Mouse (Mus musculus): ENCODE measurements around the gene Gm128. TPM values are rescaled to one million over a fixed set of nuclear protein-coding genes. Genes with fewer than 3 reads are reported as not detected.
"Not testable (repeated sequence)": the region's sequence is repeated elsewhere in the genome, so short reads cannot be mapped to it uniquely, and the experiment has no call there.

Gene Gm128
- polyA plus RNA-seq, 1 experiment from 2014 or later = 0.32 TPM

DNA sequence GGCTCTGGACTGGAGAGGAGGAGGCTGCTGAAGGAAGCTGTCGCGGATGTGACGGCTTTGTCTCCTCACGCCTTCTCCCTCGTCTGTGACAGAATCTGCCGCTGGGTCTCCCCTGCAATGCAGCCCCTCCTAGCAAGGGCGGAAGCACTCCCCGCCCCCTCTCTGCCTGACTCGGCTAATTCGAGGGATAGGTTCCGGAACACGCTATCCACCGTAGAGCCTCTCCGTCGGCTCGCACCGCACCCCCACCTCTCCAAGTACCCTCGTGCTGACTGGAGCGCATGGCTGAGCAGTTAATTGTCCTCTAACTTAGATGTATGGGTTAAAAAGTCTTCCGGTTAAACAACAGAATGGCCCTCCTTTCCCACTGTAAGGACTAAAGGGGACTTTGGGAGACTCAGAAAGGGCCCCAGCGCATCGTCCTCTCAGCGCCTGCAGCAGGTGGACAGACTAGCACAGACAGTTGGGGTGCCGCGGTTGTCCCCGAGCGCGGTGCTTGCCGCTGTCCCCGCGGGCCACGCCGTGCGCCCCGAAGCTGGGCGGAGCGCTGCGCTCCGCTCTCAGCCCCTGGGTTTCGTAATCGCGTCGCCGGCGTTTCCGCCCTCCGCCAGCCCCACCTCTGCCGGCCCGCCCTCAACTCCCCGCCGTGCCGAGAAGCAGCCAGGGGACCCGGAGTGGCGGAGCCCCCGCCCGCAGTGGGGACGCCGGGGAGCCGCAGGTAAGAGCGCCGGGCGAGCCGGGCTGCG lies 13.1 kb downstream of the Gm128 start, which contains the start of gene Cdc42se1:
Gene Cdc42se1, plus strand, starts transcription at position 585 of the 746 bp plus-strand sequence.
- Histone ChIP-seq H3K27me3 (no peaks in the 10 kb centered on the region), H3K4me2 (peak within 1 kb of the TSS; percentile 86), H3K27ac (peak within 1 kb of the TSS; percentile 98), H3K4me1 (peaks cover 33% of the 10 kb centered on the region), H3K4me3 (peak within 1 kb of the TSS; percentile 88), H3K9ac (peak within 1 kb of the TSS; percentile 96), H3K36me3 (peaks cover 31% of the 10 kb centered on the region), H3K9me3 (no peaks in the 10 kb centered on the region)
- peak; percentile 89 for ATAC-seq (ENCODE audit: borderline replicate concordance, extremely low read depth, low FRiP score, low TSS enrichment)
- WGBS = under 1% methylated on average over 64 of the region's 64 CpGs

DNA sequence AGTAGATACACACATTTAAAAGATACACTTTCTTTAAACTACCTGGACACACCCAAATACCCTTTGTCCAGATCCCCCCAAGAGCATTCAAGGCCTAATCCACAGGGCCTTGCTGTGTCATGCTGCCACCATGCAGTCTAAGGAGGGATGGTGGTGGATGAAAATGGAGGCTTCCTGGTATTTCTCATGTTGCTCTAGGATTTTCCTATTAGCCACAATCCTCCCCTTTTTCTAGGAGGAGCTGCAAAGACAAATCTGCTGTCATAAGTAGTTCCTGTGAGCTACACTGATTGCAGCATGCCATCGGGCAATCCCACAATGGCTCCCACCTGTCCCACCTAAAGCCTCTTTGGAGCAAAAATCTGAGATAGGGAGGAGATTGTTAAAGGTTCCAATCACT lies 14.2 kb downstream of the Gm128 start:
- Histone ChIP-seq H3K9ac (peak overlapping the region; percentile 96), H3K4me2 (peak overlapping the region; percentile 86), H3K27me3 (no peaks in the 10 kb centered on the region), H3K36me3 (peaks cover 29% of the 10 kb centered on the region), H3K4me1 (peaks cover 33% of the 10 kb centered on the region), H3K27ac (peak overlapping the region; percentile 98), H3K4me3 (peak overlapping the region; percentile 88), H3K9me3 (no peaks in the 10 kb centered on the region)
- no peak for ATAC-seq (ENCODE audit: borderline replicate concordance, extremely low read depth, low FRiP score, low TSS enrichment)
- 6% methylated on average over 1 of the region's 1 CpGs for WGBS

DNA sequence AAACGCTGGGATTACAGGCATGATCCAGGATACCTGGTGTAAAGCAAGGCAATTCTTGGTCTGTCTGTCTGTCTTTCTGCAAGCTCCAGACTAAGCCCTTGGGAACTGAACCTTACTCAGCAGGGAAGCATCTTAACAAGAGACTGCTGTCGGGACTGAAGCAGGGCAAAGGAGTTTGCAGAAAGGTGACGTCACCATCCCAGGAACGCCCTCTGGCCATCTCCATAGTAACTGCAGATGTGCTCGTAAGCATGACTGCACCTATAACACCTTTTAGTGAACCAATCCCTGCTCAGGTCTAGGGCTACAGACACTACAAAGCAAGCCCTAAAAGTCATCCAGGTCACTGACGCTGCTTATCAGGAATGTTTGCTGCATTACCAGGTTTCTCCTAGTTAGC lies 17.1 kb downstream of the Gm128 start:
- no peak for ATAC-seq (ENCODE audit: borderline replicate concordance, extremely low read depth, low FRiP score, low TSS enrichment)
- peaks cover 15% of the 10 kb centered on the region for H3K4me1 ChIP-seq
- H3K4me2 ChIP-seq = no peak overlapping the region
- peaks cover 37% of the 10 kb centered on the region for H3K36me3 ChIP-seq
- no peaks in the 10 kb centered on the region for H3K9me3 ChIP-seq
- no peak overlapping the region for H3K27ac ChIP-seq
- 37% methylated on average over 6 of the region's 6 CpGs for WGBS
- H3K9ac ChIP-seq = no peak overlapping the region
- H3K4me3 ChIP-seq = no peak overlapping the region
- H3K27me3 ChIP-seq = no peaks in the 10 kb centered on the region

DNA sequence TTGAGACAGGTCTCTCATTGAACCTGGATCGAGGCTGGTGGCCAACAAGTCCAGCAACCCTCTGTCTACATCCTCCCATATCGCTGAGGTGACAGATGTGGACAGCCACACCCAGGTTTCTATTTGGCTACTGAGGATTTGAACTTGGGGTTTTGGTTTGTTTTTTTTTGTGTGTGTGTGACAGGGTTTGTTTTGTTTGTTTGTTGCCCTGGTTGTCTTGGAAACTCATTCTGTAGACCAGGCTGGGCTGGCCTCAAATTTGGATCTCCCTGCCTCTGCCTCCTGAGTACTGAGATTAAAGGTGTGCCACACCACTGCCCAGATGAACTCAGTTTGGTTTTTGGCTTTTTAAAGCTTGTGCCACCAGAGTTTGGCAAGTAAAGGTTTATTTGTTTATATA lies 18.4 kb downstream of the Gm128 start:
- peaks cover 39% of the 10 kb centered on the region for H3K36me3 ChIP-seq
- 96% methylated on average over 2 of the region's 2 CpGs for WGBS
- no peak overlapping the region for H3K9ac ChIP-seq
- H3K4me1 ChIP-seq = peaks cover 21% of the 10 kb centered on the region
- ATAC-seq (ENCODE audit: borderline replicate concordance, extremely low read depth, low FRiP score, low TSS enrichment) = no peak
- no peak overlapping the region for H3K4me3 ChIP-seq
- no peak overlapping the region for H3K27ac ChIP-seq
- H3K9me3 ChIP-seq = no peaks in the 10 kb centered on the region
- H3K27me3 ChIP-seq = no peaks in the 10 kb centered on the region
- no peak overlapping the region for H3K4me2 ChIP-seq

DNA sequence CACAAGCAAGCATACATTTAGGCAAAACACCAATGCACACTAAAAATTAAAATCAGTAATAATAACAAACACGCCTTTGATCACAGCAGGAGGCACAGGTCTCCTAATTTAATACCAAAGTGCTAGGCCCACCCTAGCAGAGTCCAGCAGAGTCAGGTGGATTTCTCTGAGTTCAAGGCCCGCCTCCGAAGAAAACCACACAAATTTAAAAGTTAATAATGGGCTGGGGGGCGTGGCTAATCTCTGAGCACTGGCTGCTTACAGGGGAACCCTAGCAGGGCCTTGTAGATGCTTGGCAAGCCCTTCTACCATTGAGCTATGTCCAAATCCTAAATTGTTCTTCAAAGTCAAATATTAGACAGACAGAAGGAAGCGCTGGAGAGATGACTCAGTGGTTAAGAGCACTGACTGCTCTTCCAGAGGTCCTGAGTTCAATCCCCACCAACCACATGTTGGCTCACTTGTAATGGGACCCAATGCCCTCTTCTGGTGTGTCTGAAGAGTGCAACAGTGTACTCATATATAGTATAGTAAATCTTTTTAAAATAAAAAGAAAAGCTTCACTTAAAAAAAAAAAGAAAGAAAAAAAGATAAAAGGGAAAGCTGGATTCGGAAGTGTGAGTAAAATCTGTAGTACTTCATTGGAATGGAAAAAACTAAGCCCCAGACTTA lies 22.8 kb downstream of the Gm128 start:
- H3K4me2 ChIP-seq = peak overlapping the region; percentile 63
- no peak for ATAC-seq (ENCODE audit: borderline replicate concordance, extremely low read depth, low FRiP score, low TSS enrichment)
- WGBS = 73% methylated on average over 6 of the region's 6 CpGs
- H3K27me3 ChIP-seq = no peaks in the 10 kb centered on the region
- no peaks in the 10 kb centered on the region for H3K9me3 ChIP-seq
- peaks cover 39% of the 10 kb centered on the region for H3K36me3 ChIP-seq
- peak overlapping the region; percentile 63 for H3K4me3 ChIP-seq
- H3K27ac ChIP-seq = peak overlapping the region; percentile 98
- H3K9ac ChIP-seq = peak overlapping the region; percentile 73; the same call in 1 of the 2 replicates
- peaks cover 16% of the 10 kb centered on the region for H3K4me1 ChIP-seq

DNA sequence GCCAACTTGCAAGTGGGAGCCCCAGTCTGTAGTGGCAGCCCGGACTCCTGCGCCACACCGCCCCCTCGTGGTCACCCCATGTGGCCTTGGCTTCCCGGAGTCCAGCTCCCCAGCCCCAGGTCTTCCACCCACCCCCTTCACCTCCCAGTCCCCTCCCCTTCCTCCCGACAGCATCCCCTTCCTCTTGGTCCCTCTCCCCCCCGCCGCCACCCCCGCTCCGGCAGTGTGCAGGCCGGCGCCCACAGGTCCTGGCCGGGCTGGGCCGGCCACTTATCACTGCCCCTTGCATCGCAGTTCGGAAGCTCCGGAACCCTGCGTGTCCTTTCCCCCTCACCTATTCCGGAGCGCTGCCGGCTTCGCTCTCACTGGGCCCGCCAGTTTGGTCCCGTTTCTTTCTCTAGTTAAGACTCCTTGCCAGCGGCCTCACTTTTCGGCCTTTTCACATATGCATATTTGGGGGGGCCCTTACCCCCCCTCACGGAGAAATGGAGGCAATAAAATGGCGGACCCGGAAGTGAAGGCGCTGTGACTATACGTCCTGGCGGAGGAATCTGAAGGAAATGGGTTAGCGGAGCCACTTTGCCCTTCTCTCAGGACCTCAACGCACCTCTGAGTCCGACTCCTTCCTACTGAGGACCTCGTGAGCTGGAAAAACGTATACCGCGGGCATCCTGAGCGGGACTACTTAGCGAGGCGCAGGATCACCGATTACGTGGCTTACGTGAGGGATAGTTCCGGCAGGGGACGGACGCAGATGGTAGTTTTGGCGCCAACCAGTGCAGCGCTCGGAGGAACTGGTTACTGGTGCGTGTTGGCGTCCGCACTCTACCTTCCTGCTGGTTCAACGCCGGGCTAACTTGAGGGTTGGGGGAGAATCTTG lies 23.9 kb downstream of the Gm128 start, which contains the start of gene Gabpb2:
Gene Gabpb2, minus strand, starts transcription at position 662 of the 880 bp plus-strand sequence.
- peaks cover 30% of the 10 kb centered on the region for H3K36me3 ChIP-seq
- WGBS = under 1% methylated on average over 56 of the region's 56 CpGs

DNA sequence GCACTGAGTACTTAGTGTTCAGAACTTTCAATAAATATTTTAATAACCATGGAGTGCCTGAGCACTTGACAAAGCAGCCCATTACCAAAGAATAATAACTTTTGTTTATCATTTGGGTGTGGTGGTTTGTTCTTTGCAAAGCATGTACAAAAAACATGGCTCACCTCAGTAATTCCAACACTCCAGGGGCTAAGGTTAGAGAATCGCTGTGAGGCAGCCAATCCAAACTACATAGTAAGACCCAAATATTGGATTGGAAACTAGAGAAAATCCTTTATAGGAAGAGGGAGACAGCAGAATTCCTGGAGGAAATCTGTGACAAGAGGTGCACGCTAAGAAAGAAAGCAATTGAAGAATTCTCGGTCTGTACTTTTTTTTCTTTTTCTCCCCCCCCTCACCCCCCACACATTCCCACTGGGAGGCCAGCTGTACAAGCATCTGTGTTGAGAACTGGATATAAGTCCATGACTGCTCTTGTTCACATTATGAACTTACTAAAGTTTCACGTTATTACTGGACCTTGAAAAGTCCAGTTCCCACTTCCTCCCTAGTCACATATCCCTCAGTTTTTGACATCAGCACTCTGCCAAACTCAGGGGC lies 24.6 kb downstream of the Gm128 start:
- no peak for ATAC-seq (ENCODE audit: borderline replicate concordance, extremely low read depth, low FRiP score, low TSS enrichment)
- Histone ChIP-seq H3K9ac (peak overlapping the region; percentile 49), H3K27ac (peak overlapping the region; percentile 98), H3K36me3 (peaks cover 26% of the 10 kb centered on the region), H3K4me2 (peak overlapping the region; percentile 63), H3K27me3 (no peaks in the 10 kb centered on the region), H3K4me3 (peak overlapping the region; percentile 63), H3K4me1 (peaks cover 16% of the 10 kb centered on the region), H3K9me3 (no peaks in the 10 kb centered on the region)
- 8% methylated on average over 4 of the region's 4 CpGs for WGBS

More for the DNA sequence above, 23.9 kb downstream of the Gm128 start, which contains the start of gene Gabpb2:
- Histone ChIP-seq H3K27me3 (no peaks in the 10 kb centered on the region), H3K27ac (peak within 1 kb of the TSS; percentile 98), H3K4me3 (peak within 1 kb of the TSS; percentile 63), H3K4me2 (peak within 1 kb of the TSS; percentile 63), H3K9ac (peak within 1 kb of the TSS; percentile 73), H3K4me1 (peaks cover 16% of the 10 kb centered on the region), H3K9me3 (no peaks in the 10 kb centered on the region)
- peak; percentile 94 for ATAC-seq (ENCODE audit: borderline replicate concordance, extremely low read depth, low FRiP score, low TSS enrichment)

DNA sequence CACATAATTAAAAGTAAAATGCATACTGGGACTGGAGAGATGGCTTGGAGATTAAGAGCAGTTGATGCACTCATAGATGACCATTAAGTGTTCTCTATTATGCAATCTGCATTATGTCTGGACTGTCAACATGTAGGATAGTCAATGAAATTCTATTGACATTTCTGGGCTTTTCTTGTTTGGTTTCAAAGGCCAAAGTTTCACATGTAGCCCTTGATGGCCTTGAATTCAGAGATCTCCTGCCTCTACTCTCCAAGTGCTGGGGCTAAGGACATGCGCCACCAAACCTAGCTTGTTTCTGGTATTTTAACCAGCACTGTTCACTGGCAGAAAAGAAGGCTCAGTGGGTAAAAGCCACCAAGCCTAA lies 27.8 kb downstream of the Gm128 start:
- H3K27ac ChIP-seq = no peak overlapping the region
- peaks cover 14% of the 10 kb centered on the region for H3K4me1 ChIP-seq
- H3K9me3 ChIP-seq = no peaks in the 10 kb centered on the region
- peaks cover 21% of the 10 kb centered on the region for H3K36me3 ChIP-seq
- no peak overlapping the region for H3K4me3 ChIP-seq
- H3K9ac ChIP-seq = no peak overlapping the region
- WGBS = 91% methylated on average over 1 of the region's 1 CpGs
- no peak overlapping the region for H3K4me2 ChIP-seq
- H3K27me3 ChIP-seq = no peaks in the 10 kb centered on the region
- ATAC-seq (ENCODE audit: borderline replicate concordance, extremely low read depth, low FRiP score, low TSS enrichment) = no peak

DNA sequence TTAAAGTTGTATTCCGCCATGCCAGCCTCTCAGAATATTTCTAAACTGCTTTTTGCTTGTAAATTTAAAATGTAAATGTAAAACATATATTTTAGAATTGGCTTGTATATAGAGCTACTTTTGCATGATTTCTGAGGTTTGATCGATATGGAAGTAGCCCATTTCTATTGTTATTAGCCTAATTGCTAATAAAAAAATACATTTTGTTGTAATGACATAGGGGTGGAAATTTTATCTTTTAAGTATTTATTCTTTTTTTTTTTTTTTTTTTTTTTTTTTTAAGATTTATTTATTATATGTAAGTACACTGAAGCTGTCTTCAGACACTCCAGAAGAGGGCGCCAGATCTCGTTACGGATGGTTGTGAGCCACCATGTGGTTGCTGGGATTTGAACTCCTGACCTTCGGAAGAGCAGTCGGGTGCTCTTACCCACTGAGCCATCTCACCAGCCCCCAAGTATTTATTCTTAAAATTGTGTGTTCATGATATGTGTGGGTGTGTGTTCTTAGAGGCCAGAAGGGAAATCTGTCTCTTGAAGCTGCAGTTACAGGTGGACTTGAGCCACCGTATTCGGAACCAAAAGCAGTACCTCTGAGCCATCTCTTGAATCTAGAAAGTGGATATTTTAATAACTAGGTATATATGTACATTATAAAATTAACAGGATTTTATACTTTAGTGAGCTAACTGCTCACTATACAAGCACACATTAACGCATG lies 28.3 kb downstream of the Gm128 start:
- not testable (repeated sequence) for H3K9me3 ChIP-seq; ATAC-seq (ENCODE audit: borderline replicate concordance, extremely low read depth, low FRiP score, low TSS enrichment); H3K4me2 ChIP-seq; H3K9ac ChIP-seq; H3K27me3 ChIP-seq; H3K4me3 ChIP-seq; H3K27ac ChIP-seq; H3K4me1 ChIP-seq
- peaks cover 23% of the 10 kb centered on the region for H3K36me3 ChIP-seq
- 95% methylated on average over 7 of the region's 10 CpGs for WGBS

DNA sequence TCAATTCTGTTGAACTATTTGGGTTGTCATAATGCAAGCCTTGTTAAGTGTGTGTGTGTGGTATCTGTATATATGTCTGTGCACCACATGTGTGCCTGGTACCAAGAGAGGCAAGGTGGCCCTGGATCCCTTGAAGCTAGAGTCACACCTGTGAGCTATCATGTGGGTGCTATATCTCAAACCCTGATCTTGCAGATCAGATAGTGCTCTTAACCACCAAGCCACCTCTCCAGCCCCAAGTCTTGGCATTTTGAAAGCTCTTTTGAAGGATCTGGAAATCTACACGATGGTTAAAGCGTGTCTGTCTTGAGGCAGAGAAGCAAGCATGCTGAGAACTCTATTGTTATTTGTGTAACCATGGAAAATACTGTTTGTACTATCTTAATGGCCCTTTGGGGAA lies 30.8 kb downstream of the Gm128 start:
- Histone ChIP-seq H3K4me3 (no peak overlapping the region), H3K27me3 (no peaks in the 10 kb centered on the region), H3K27ac (no peak overlapping the region), H3K4me2 (no peak overlapping the region), H3K36me3 (peaks cover 37% of the 10 kb centered on the region), H3K4me1 (no peaks in the 10 kb centered on the region), H3K9me3 (no peaks in the 10 kb centered on the region), H3K9ac (no peak overlapping the region)
- 87% methylated on average over 2 of the region's 2 CpGs for WGBS
- no peak for ATAC-seq (ENCODE audit: borderline replicate concordance, extremely low read depth, low FRiP score, low TSS enrichment)

DNA sequence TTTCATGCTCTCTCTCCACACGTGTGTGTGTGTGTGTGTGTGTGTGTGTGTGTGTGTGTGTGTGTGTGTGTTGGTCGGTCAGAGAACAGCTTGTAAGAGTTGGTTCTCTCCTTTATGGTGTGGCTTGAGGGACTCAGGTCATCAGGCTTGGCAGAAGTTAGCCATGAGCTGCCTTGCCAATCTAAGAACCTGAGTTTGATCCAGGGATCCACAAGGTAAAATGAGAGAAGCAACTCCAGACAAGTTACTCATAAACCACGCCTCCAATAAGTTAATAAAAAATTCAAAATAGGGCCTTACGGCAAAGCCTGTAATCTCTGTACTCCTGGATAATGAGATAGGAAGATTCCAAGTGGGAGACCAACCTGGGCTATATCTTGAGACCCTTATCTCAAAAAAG lies 33.1 kb downstream of the Gm128 start:
- no peak overlapping the region for H3K27ac ChIP-seq
- H3K9me3 ChIP-seq = no peaks in the 10 kb centered on the region
- no peaks in the 10 kb centered on the region for H3K4me1 ChIP-seq
- no peak for ATAC-seq (ENCODE audit: borderline replicate concordance, extremely low read depth, low FRiP score, low TSS enrichment)
- H3K9ac ChIP-seq = no peak overlapping the region
- H3K36me3 ChIP-seq = peaks cover 50% of the 10 kb centered on the region
- no peak overlapping the region for H3K4me2 ChIP-seq
- no peak overlapping the region for H3K4me3 ChIP-seq
- no peaks in the 10 kb centered on the region for H3K27me3 ChIP-seq
- 84% methylated on average over 4 of the region's 4 CpGs for WGBS
